Mouse (Mus musculus): ENCODE data around the gene Igfbp6. TPM values are rescaled to one million over a fixed set of nuclear protein-coding genes. Genes with fewer than 3 reads are reported as not detected.
"Not testable (repeated sequence)": the region's sequence is repeated elsewhere in the genome, so short reads cannot be mapped to it uniquely, and the experiment has no call there.

The Igfbp6 gene
- total RNA-seq, 4 experiments from 2014 or later = 11.2 to 13.6 (median 12.7) TPM

- peak; percentile 94 to 99 for DNase-seq (ENCODE audit: low spot score in 2 of 2)
Observed at GRCm38 (mm10) chr15:102136129-102136758, 7.9 kb upstream of the Igfbp6 start, which contains the start of gene Spryd3. Gene Spryd3, minus strand, starts transcription at chr15:102136234.

- no peak for DNase-seq (ENCODE audit: low spot score in 2 of 2)
Observed at GRCm38 (mm10) chr15:102141120-102141519, 3.0 kb upstream of the Igfbp6 start.

- DNase-seq (ENCODE audit: low spot score in 2 of 2) = peak in 1 of 2 experiments; percentile 31
Observed at GRCm38 (mm10) chr15:102142914-102143912, 949 bp upstream of the Igfbp6 start.

- no peak for DNase-seq (ENCODE audit: low spot score in 2 of 2)
Observed at GRCm38 (mm10) chr15:102144726-102145125, 564 bp downstream of the Igfbp6 start.

- DNase-seq (ENCODE audit: low spot score in 2 of 2) = no peak
Observed at GRCm38 (mm10) chr15:102145330-102145729, 1.2 kb downstream of the Igfbp6 start.

GRCm38 (mm10) chr15:102146089-102146488 is 1.9 kb downstream of the Igfbp6 start:
- DNase-seq (ENCODE audit: low spot score in 2 of 2) = no peak

- peak in 1 of 2 experiments; percentile 51 for DNase-seq (ENCODE audit: low spot score in 2 of 2)
Observed at GRCm38 (mm10) chr15:102146882-102147281, 2.7 kb downstream of the Igfbp6 start.

- no peak for DNase-seq (ENCODE audit: low spot score in 2 of 2)
Observed at GRCm38 (mm10) chr15:102147674-102148402, 3.7 kb downstream of the Igfbp6 start.

GRCm38 (mm10) chr15:102149561-102149960 is 5.4 kb downstream of the Igfbp6 start:
- DNase-seq (ENCODE audit: low spot score in 2 of 2) = no peak

- DNase-seq (ENCODE audit: low spot score in 2 of 2) = no peak
Observed at GRCm38 (mm10) chr15:102150301-102151135, 6.4 kb downstream of the Igfbp6 start, which contains the start of gene Soat2. Gene Soat2, plus strand, starts transcription at chr15:102150526.

GRCm38 (mm10) chr15:102152646-102153045 is 8.5 kb downstream of the Igfbp6 start:
- no peak for DNase-seq (ENCODE audit: low spot score in 2 of 2)

GRCm38 (mm10) chr15:102155006-102155405 is 10.8 kb downstream of the Igfbp6 start:
- DNase-seq (ENCODE audit: low spot score in 2 of 2) = not testable (repeated sequence)

- DNase-seq (ENCODE audit: low spot score in 2 of 2) = no peak
Observed at GRCm38 (mm10) chr15:102156836-102157235, 12.7 kb downstream of the Igfbp6 start.

GRCm38 (mm10) chr15:102160415-102161060 is 16.4 kb downstream of the Igfbp6 start:
- no peak for DNase-seq (ENCODE audit: low spot score in 2 of 2)

GRCm38 (mm10) chr15:102163900-102164693 is 19.9 kb downstream of the Igfbp6 start:
- no peak for DNase-seq (ENCODE audit: low spot score in 2 of 2)

- no peak for DNase-seq (ENCODE audit: low spot score in 2 of 2)
Observed at GRCm38 (mm10) chr15:102165468-102166100, 21.4 kb downstream of the Igfbp6 start.

- no peak for DNase-seq (ENCODE audit: low spot score in 2 of 2)
Observed at GRCm38 (mm10) chr15:102167620-102168021, 23.5 kb downstream of the Igfbp6 start.

GRCm38 (mm10) chr15:102169064-102169463 is 24.9 kb downstream of the Igfbp6 start:
- DNase-seq (ENCODE audit: low spot score in 2 of 2) = no peak

GRCm38 (mm10) chr15:102173581-102173980 is 29.4 kb downstream of the Igfbp6 start:
- DNase-seq (ENCODE audit: low spot score in 2 of 2) = no peak
